Mouse (Mus musculus) effector memory CD4-positive, alpha-beta T cell, adult 5 months (primary cell): ENCODE results near the gene Hsdl1. TPM values are rescaled to one million over a fixed set of nuclear protein-coding genes. Genes with fewer than 3 reads are reported as not detected.

Experiments
- polyA plus RNA-seq: library from polyadenylated mRNA; unstranded; fragments of 100-300 nt; shearing (Covaris generic); gene quantifications from one replicate; pipeline ENCODE4 v1.2.1, GENCODE M21; 2017

The Hsdl1 gene
- polyA plus RNA-seq: 71.7 TPM

DNA sequence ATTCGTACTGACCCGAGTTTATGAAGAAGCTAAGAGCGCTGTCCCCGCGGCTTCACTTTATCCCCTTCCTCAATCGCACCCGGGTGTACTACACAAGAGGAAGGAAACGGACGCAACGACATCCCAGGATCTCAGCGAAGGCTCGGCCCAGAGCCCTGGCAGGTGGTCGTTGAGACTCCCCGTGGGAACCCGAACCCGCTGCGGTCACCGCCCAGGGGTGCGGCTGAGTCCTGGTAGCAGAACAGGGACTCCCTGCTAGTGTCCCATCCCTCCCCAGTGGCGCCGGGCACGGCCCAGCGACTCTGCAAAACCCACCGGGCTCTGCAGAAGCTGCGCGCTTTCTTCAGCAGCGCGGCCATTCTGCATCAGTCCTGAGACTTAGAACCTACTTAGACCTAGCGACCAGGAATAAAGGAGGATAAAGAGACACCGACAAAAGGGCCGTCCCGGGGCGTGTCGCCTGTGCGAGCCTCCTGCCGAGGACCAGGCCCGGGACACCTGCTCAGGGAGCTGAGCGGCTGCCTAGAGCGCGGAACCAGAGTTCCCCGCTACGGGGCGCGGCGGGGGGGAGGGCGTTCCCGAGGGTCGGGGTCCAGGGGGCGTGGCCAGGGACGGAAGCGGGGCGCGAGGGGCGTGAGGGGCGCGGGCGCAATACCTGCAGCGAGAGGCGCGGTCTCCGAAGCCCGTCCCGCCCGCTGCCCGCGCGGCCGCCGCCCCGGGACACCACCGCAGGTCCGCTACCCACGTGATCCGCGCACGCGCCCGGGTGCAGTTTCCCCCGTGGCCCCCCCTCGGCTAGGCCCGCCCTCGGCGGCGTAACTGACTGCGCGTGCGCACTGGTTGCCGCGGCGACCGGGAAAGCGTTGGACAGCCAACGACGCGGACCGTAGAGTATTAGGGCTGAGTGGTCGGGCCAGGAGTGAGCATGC lies at the start of gene Hsdl1, which contains the start of gene Dnaaf1:
TSS of gene Hsdl1 (minus strand) at position 747 of the 929 bp plus-strand sequence.
TSS of gene Dnaaf1 (plus strand) at position 799 of the 929 bp plus-strand sequence.

DNA sequence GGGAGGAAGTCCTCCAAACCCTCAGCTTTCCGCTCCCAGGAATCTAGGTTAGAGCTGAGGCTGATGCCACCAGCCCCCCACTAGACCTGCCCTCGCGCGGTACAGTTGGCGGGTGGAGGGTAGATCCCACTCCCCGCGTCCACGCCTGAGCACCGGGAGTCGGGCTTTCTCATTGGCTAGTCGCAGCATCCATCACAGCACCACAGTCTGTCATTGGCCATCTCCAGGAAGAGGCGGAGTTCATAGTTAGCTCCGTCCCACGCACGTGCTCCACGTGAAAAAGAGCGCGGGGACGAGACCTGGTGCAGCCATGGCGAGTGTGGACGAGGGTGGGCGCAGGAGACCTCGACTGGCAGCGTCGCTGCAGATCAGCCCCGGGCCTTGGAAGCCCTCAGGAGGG lies 37.5 kb upstream of the Hsdl1 start, which contains the start of gene Adad2:
TSS of gene Adad2 (plus strand) at position 277 of the 400 bp plus-strand sequence.

DNA sequence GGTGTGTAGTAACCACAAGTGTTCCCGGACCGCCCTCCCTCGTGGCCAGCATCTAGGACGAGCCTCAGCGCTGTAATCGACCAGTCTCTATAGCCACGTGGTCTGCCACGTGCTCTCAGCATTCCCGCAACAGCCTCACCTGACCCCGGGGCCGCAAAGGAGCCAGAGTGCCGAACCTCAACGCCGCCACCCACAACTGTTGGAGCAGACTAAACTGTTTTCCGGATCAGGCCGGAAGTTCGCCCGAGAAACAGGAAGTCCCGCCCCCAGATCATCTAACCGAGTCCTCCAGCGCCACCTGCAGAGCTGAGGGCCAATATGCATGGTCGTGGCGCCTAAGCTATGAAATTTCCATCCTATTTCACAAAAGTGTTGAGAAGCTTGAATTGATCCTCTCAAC lies 30.0 kb upstream of the Hsdl1 start, which contains the start of gene Taf1c:
TSS of gene Taf1c (minus strand) at position 227 of the 400 bp plus-strand sequence.

DNA sequence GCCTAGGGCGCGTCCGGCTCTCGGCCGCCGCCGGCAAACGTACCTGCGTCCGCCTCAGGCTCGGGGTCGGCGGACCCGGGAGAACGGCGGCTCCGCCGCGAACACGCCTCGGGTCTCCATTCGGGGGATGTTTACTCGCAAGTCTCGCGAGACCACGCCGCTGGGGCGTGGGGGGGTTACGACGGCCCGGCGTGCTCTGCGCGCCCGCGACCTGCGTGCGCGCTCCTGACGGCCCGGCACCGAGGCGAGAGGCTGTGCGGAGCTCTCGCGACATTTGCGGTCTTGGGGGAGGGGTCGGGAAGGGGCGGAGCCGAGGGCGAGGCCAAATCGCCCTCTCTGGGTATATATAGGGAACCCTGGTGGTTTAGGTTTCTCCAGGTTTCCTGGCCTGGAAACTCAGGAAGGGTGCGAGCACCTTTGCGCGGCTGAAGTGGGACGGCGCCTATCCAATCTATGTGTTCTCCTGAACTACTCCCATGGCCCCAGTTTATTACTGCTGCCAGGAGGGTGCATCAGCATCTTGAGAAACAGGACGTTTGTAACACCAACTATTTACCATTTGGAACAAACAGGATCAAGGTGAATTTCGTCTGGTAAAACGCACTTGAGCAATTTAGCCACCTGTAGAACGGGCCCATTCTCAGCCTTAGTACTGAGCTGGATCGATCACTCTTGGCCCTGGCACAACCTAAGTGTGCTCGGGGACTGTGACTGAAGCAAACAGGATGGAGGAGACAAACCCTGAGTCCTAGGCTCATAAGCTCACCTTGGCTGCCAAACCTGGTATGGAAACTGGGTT lies 16.2 kb downstream of the Hsdl1 start, which contains the start of gene Mbtps1:
TSS of gene Mbtps1 (minus strand) at position 133 of the 799 bp plus-strand sequence.

Other genes with a start within 250 kb of the Hsdl1 start
- gene Hsbp1, start 230.7 kb downstream of the Hsdl1 start, polyA plus RNA-seq: 89.0 TPM
- gene Mlycd, start 180.3 kb downstream of the Hsdl1 start, polyA plus RNA-seq: 13.0 TPM
- gene Osgin1, start 141.1 kb downstream of the Hsdl1 start, polyA plus RNA-seq: 10.5 TPM
- not detected for gene Necab2, start 128.5 kb downstream of the Hsdl1 start, polyA plus RNA-seq
- gene Slc38a8, start 73.5 kb downstream of the Hsdl1 start, polyA plus RNA-seq: 0.31 TPM
- gene Mbtps1, start 16.4 kb downstream of the Hsdl1 start, polyA plus RNA-seq: 76.4 TPM
- not detected for gene Dnaaf1, start 52 bp upstream of the Hsdl1 start, polyA plus RNA-seq
- gene Taf1c, start 30.0 kb upstream of the Hsdl1 start, polyA plus RNA-seq: 20.1 TPM
- gene Adad2, start 37.6 kb upstream of the Hsdl1 start, polyA plus RNA-seq: not detected
- not detected for gene Kcng4, start 60.5 kb upstream of the Hsdl1 start, polyA plus RNA-seq
- not detected for gene Wfdc1, start 91.2 kb upstream of the Hsdl1 start, polyA plus RNA-seq
- not detected for gene Atp2c2, start 124.8 kb upstream of the Hsdl1 start, polyA plus RNA-seq
- 2.1 TPM for gene Tldc1, start 203.2 kb upstream of the Hsdl1 start, polyA plus RNA-seq